Mouse (Mus musculus) large intestine, adult 2 months (tissue): Measurements from ENCODE around the gene Pcbp3. TPM values are rescaled to one million over a fixed set of nuclear protein-coding genes. Genes with fewer than 3 reads are reported as not detected.
"Not testable (repeated sequence)": the region's sequence is repeated elsewhere in the genome, so short reads cannot be mapped to it uniquely, and the experiment has no call there.

ENCODE experiments used
- DNase-seq: peaks from one replicate; pipeline ENCODE4 v3.0.0-alpha.2; 2012; ENCODE audit warnings: low read depth, low spot score
- WGBS: fragments of 180-500 bp; shearing (Covaris S2); methylation state at CpG from one replicate; pipeline ENCODE4 v1.1.7; 2018; 5-methylcytosine and 5-hydroxymethylcytosine counted together
- polyA plus RNA-seq: library from polyadenylated mRNA; depleted of rRNA; stranded (reverse); fragments of >200 nt; gene quantifications from 2 replicates; pipeline ENCODE4 v1.2.3, GENCODE M21; 2012

Pcbp3 gene
- polyA plus RNA-seq, 1 experiment, result 4.3 TPM

DNA sequence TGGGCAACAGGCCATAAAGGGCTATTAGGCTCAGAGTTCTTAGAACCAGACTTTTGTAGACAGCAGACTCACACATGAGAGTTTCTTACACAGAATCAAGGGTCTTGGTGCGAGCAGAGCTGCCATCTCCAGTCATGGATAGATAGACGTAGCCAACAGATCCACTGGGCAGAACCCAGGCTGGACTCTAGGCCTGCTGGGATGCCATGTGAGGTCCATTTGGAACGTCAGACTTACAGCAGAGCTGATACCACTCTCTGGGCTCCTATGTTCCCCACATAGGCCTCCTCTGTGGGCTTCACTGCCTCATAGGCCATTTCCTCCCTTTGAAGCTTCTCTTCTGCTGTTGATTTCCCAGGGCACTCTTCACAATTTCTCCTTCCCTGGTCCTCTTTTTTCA is 208.0 kb downstream of the Pcbp3 start:
- no peak for DNase-seq
- WGBS, result 86% methylated on average over 3 of the region's 3 CpGs

DNA sequence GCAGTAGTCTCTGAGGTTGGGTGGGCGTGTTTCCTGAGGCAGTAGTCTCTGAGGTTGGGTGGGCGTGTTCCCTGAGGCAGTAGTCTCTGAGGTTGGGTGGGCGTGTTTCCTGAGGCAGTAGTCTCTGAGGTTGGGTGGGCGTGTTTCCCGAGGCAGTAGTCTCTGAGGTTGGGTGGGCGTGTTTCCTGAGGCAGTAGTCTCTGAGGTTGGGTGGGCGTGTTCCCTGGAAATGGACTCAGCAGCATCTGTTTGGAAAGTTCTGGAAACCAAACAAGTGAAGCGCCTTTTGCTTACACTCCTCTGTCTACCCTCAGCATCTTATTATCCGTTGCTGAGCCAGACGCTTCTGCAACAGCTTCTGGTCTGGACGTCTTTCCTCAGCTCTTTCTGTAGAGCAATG is 217.4 kb downstream of the Pcbp3 start:
- not testable (repeated sequence) for DNase-seq
- WGBS, result 31% methylated on average over 11 of the region's 11 CpGs

DNA sequence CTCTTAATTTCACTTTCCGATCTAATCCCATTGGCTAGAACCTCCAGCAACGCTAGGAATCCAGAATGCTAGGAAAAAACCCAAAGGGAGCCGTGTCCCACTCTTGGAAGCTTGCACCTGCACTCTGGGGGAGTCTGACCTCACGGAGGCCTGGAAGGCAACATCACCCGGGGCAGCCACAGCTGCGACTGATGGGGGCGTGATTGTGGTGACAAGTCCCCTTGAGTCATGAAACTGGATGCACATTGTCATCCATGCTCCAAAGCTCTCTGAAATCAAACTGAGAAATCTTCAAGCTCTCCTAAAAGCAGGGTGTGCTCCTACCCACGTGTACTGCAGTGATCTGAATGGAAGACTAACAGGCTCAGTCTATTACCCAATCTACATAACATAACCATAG is 224.9 kb downstream of the Pcbp3 start:
- no peak for DNase-seq
- WGBS, result 65% methylated on average over 8 of the region's 8 CpGs

DNA sequence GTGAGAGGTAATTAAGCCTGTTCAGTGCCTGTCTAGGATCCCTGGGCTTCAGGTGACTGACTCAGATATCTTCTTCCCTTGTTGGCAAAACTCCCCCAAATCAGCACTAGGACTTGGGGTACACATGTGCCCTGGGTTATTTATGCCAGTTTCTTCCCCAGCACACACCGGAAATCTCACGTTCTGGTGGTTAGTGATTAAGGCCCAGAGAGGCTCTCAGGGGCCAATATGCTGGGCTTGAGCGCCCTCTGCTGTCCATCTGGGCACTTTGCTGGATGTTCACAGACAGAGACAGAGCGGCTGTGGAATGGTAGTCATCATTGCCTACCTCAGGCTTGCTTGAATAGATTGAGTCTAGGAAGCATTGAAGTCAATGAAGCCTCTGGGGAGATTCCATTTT is 226.7 kb downstream of the Pcbp3 start:
- peak; percentile 39 for DNase-seq
- 2% methylated on average over 4 of the region's 4 CpGs for WGBS

DNA sequence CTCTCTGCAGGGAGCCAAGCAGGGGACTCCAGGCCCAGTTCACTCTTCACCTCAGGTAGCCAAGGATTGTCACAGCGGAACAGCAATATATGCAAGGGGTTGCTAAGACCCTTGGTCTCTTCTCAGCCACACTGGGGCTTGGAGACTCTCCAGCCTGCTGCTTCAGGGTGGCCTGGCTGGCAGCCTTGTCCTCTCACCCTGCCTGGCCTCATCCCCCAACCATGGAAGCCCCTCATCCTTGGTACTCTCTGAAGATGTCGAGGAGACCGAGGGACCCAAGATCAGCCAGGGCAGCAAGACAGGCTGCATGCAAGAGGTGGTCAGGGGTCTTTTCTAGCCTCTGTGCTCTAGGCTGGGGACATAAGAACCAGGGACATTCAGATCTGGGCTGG is 228.0 kb downstream of the Pcbp3 start:
- no peak for DNase-seq
- 39% methylated on average over 3 of the region's 3 CpGs for WGBS

DNA sequence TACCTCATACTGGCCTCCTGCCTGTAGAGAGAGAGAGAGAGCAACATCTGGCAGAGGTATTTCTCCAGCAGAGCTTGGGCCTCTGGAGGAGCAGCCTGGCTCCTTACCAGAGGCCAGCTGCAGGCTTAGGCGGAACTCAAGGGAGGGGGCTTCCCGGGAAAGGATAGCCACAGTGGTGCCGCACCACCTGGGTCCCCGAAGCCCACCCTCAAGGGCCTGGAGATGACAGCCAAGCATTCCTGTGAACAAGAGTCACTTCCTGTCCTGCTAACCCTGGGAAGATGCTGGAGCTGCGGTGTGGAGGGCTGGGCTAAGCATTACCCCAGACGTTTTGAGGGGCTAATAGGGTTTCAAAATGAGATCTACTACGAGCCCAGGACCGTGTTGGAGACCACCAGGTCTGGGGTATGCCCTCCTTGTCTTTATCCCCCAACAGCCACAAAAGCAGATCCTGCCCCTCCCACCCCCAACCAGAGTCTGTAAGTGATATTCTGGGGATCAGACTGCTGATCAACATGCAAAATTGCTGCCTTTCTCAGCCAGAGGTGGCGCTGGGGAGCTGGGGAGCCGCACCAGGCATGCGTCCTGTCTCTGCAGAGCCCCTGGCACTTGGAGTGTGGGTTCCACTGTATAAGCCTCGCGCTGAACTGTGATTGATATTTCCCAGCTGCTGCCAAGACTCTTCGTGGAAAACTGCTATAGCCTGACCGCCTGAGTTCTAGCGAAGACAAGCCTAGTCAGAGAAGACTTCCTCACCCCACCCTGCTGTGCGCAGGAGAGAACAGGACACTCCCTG is 228.6 kb downstream of the Pcbp3 start:
- no peak for DNase-seq
- 13% methylated on average over 17 of the region's 17 CpGs for WGBS

DNA sequence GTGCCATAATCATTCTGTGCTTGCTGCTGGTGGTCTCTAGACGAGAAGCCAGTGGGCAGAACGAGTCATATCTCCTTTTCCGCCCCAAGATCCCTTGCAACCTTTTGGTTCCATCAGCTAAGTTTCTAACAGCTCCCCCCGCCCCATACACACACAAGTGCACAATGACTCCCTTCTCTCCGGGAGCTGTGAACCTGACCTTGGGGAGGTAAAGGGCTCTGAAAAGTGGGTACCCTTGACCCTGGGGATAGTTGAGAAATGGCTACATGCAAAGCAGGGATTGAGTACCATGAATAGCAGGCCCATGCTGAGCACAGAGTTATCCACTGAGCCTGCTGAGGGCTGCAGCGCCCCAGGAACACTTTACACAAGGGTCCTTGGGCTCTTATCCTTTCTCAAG is 229.3 kb downstream of the Pcbp3 start:
- 57% methylated on average over 6 of the region's 6 CpGs for WGBS
- DNase-seq, result no peak

DNA sequence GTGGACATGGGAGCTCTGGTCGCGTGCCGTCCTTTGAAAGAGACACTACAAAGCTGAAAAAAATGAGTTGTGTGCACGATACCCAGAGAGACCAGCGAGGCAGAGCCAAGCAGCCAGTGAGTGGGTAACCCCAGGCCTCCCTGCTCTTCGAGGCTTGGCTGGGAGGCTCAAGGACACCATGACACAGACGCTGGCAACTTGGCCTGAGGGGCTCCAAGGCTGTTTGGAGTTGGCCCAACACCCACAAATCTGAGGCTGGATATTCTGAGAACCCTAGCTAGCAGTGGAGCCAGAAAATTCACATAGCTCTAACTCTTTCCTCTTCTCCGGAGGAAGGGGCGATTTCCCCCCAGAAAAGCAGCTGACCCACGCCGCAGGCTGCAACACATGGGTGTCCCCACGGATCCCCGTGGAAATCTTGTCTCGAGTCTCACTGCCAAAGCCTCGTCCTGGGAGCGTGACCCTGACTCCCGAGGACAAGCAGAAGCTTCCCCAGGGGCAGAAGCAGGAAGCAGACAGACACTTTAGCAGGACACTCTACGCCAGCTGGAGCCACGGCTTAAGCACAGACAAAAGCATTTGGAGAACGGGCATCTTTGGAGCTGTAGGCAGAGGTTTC is 230.0 kb downstream of the Pcbp3 start:
- no peak for DNase-seq
- 57% methylated on average over 20 of the region's 20 CpGs for WGBS

DNA sequence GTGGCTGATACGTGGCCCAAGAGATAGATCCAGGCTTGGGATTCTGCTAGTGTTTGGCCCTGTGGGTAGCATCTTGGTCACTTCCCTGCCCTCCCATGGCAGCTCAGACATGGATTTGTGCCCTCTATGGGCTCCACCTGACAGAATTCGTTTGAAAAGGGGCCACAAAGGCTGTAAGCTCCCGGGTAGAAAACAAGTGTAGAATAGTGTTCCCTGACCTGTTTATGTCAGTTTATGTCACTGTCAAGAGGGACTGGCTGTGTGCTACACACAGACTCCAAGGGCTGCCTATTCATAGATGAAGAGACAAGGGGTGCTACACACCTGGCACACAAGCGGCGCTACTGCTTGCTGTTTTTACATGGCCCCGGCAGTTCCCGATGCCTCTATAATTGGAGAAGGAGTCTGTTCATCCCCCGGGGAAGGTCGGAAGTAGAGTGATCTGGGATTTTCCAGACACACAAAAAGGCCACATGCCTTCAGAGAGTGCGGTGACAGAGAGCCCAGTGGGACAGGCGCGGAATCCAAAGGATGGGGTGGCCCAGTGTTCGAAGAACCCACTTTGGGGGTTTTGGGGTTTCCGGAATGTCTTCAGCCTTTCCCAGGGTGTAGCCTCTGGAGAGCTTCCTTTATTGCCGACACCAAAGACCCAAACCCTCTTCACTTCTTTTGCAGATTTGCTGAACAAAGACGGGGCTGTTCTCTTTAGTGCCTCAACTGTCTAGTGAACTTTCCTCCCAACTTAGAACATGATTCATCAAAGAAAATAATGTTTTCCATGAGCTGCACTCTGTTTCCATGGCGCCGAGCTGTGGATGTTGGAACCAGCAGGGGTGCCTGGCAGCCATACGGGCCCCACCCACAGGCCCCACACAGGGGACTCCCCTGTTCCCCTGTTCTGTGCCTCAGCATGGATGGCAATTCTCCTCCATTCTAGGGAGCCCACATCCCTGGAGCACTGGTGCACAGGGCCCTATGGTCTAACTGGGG is 231.8 kb downstream of the Pcbp3 start:
- whole genome bisulfite sequencing, result 70% methylated on average over 19 of the region's 19 CpGs
- no peak for DNase-seq

DNA sequence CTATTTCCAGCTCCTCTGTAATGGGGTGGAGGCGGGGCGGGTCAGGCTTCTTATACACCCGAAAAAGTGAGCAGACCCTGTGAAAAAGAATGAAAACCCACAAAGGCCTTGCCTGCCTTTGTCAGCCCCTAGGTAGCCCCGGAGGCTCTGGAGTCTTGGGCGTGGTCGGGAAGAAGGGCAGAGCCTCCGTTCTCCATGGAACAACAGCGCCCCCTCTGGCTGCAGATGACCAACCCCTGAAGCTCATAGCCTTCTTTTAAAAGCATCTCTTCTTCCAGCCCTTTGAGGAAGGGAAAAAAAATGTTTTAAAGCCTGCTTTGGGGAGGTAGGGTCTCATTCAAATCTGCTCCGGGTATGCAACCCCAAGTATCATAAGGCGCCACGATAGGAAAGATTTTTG is 233.3 kb downstream of the Pcbp3 start:
- 25% methylated on average over 11 of the region's 11 CpGs for WGBS
- no peak for DNase-seq

DNA sequence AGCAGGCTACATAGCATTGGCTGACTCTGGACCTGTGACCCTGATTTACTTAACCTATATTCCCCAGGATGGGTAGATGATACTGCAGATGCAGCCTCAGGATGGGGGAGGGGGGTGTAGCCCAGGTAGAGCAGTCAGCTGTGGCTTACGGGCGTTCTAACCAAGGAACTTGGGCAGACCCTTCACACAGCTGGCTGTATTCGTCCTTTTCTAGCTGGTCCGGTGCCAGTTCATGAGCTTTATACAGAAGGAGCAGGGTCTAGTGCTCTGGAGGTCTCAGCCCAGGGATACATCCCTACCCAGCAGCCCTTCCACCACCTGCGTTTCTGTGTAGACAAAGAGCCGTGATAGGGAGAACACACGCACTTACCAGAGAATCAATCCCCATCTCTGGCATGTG is 234.4 kb downstream of the Pcbp3 start:
- no peak for DNase-seq
- 83% methylated on average over 7 of the region's 7 CpGs for WGBS

DNA sequence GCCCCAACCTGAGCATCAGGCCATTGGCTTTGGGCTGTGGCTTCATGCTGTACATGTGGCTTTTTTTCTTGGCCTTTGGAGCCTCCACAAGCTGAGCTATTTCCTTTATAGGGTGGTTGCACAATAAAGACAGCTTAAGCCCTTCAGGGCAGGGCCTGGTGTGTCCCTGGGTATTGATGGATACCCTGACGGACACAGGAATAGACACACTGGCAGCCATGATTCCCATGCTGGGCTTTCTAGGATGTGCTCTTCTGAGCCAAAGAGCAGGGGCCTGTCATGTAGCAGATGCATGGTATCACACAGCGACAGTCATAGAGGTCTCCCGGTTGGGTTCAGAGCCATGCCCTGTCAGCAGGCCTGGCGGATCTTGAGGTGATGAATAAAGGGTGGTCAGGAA is 234.8 kb downstream of the Pcbp3 start:
- no peak for DNase-seq
- 83% methylated on average over 4 of the region's 4 CpGs for WGBS

DNA sequence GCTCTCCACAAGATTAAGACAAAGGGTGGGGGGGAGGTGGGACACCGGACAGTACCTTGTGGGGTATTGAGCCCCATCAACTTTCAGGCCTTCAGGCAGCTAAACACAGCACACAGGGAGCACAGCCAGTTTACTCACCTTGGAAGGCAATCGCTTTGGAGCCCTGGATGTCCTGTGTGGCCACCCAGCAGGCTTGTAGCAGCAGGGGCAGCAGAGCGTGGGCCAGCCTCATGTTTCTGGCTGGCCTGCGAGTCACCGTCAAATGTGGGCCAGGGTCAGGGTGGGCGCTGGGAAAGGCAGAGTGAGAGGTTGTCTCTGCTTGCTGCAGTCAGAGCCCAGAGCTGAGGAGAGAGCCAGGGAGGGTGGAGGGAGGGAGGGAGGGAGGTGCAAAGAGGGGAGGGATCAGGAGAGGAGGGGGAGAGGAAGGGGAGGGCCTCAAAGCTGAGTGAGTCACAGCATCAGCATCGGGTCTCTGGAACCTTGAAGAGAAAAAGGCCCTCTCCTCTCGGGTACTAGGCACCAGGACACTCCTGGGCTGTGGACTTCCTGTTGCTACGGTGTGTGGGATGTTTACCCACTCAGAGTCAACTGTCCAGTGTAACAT is 235.9 kb downstream of the Pcbp3 start, which contains the start of gene Col6a1:
TSS of gene Col6a1 (minus strand) at position 487 of the 604 bp plus-strand sequence.
- DNase-seq, result no peak
- 23% methylated on average over 9 of the region's 9 CpGs for WGBS

DNA sequence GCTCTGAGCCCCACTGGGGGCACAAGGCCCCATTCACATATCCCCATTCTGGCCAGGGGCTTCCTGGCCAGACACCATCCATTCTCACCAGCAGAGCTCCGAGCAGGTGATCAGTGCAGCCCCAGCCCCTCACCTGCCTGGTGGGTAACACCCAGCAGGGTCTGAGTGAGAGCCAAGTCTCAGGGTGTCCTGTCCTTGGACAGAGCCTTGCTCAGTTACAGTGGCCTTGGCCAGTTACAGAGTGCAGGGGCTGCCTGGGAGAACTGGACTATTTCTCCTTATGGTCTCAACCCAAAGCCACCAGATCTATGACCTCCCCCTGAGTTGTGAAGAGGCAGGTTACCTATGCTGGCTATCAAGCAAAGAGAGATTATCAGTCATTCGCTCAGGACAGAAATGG is 236.6 kb downstream of the Pcbp3 start:
- WGBS, result 53% methylated on average over 2 of the region's 2 CpGs
- no peak for DNase-seq

DNA sequence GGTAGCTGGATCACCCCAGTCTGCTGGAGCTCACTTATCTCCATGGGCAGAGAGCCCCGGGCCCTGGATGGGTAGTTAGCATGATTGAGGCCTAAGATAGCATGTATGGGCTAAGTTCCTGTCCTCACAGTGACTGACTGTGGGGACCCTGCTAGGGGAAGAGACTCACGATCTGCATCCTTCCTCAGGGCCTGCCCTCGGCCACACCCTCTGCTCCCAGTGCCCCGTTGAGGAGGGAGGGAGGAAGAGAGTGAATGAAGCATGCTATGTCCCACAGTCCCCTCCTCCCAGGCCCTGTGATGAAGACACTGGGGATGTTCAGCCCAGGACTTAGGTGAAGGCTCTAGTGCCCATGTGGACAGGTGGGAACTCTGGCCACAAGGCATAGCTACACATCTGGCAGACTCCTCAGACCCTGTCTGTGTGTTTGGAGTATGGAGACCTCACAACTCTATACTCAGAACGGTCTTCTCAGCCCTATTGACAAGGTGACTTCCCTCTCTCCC is 237.4 kb downstream of the Pcbp3 start:
- DNase-seq, result no peak
- 28% methylated on average over 5 of the region's 5 CpGs for WGBS

DNA sequence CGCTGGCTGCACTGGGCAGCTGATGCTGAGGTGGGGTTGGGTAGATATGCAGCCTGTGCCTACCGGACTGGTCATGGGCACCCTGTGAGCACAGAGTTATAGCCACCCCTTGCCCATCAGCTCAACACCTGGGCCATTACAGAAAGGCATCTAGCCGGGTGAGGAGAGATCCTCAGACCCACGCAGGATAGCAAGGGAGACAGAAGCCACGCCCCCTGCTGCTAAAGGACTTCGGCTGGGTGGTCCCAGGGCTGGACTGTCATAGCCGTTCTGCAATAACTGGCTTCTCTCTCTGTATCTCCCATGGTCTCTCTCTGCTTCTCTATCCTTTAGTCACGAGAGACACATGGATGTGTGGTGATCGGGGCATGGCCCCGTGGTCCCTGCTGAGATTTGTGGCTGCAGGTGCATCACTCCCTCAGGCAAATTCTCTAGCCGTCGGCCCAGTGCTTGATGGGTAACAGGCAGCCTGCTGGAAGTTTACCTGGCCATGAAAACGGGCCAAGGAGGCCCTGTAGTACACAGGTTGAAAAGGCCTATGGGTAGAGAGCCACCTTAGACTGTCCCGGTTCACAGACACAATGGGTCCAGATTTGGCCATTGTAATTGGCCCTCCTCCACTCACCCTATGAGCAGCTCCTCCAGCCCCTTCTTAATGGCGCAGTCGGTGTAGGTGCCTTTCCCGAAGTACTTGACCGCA is 238.8 kb downstream of the Pcbp3 start:
- 79% methylated on average over 18 of the region's 18 CpGs for WGBS

DNA sequence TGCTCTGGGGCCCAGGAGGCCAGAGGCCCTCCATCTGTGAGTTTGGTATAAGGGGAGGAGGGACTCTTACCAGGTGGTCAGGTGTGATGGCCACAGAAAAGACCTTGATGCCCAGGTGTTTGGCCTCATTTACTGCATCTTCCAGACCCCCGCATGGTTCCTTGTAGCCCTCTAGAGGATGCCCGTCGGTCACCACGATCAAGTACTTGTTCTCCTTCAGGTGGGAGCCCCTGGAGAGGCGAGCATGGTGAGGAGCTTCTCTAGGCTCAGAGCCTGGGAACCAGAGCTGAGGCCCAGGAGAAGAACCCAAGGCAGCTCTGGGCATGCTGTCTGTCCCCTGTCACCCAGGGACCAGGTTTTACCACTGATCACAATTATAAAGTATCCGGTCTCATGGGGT is 239.9 kb downstream of the Pcbp3 start:
- WGBS, result 89% methylated on average over 6 of the region's 6 CpGs
- no peak for DNase-seq

More for the DNA sequence above, 238.8 kb downstream of the Pcbp3 start:
- DNase-seq, result no peak

DNA sequence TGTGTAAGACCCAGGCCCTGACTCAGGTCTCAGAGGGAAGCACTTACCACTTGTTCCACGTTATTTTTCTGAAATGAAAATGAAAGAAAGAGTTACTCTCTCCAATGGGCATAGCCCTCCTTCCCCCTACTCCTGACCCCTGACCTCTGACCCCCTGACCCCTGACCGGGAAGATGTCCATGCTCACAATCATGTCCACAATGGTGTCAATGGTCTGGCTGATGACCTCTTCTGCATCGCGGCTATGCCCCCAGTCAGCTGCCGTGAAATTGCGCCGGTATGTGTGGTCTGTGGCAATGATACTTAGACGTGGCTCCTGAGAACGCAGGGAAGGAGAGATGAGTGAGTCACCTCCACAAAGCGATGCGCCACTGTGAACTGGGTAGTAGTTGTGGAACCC is 240.5 kb downstream of the Pcbp3 start:
- WGBS, result 79% methylated on average over 11 of the region's 11 CpGs

DNA sequence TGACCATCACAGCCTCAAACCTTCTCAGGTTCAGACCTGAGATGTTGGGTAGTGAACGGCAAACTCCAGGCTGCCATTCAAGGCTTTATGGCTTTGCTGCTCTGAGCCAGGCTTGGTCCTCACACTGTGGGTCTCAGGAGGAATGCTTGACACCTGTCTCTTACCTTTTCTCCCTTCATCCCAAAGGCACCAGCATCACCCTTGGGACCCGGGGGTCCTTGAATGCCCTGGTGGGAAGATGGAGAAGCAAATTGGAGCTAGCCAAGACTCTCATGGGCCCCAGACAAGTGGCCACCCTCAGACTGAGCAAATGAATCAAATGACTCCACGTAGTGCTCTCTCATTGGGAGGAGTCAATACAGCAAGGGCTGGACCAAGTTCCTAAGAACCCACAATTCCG is 244.1 kb downstream of the Pcbp3 start:
- WGBS, result 79% methylated on average over 4 of the region's 4 CpGs
- no peak for DNase-seq

More for the DNA sequence above, 240.5 kb downstream of the Pcbp3 start:
- DNase-seq, result no peak
